Mouse (Mus musculus): ENCODE results near the gene Pln. TPM values are rescaled to one million over a fixed set of nuclear protein-coding genes. Genes with fewer than 3 reads are reported as not detected.

Gene Pln
- polyA plus RNA-seq (2014; fragmentation: Nextera tagmentation; extraction: Ambion mirVana): 542 and 553 TPM in 2 replicates

DNA sequence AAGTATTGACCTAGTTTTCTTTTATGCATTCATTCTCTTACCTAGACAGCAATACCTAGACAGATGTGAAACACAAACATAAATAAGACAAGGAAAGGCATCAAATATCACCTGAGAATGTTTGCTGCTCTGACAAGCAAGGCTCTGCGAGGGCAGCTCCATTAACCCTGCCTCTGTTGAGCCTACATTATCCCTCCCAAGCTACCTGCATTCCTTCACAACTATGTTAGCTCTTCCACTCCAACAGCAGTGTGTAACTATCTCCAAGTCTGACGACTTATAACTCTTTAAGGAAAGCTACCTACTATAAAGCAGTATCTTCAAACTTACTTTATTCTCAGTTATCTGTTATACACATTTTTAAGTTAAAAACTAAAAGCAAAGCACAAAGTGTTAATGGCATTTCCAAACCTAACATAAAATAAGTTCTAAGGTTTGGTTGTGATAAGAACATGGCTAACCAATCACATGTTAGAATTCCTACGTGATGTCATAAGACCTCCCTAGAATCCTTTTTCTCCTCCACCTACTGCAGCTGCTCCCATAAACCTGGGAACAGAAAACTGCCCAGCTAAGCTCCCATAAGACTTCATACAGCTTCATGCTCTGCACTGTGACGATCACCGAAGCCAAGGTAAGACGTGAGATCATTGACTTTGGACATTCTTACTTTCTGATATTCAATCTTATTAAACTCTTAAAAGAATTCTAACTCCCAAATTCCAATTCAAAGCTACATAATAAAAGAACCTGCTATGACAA lies at the start of gene Pln:
Gene Pln, plus strand, starts transcription at position 506 of the 762 bp plus-strand sequence.
- Histone ChIP-seq H3K4me2 (peak within 1 kb of the TSS; percentile 54), H3K36me3 (ENCODE audit: control insufficient read depth, insufficient read depth, low read length) (no peaks in the 10 kb centered on the region), H3K4me3 (ENCODE audit: low read depth, low read length) (peak within 1 kb of the TSS; percentile 48), H3K27ac (ENCODE audit: low read depth, low read length) (peak within 1 kb of the TSS; percentile 85), H3K9ac (ENCODE audit: low read depth, low read length) (peak within 1 kb of the TSS; percentile 74), H3K9me3 (replicated peaks; ENCODE audit: control insufficient read depth, low read length) (no peaks in the 10 kb centered on the region), H3K27me3 (ENCODE audit: control insufficient read depth, insufficient read depth, low read length) (no peaks in the 10 kb centered on the region), H3K4me1 (ENCODE audit: control insufficient read depth, insufficient read depth, low read length) (peaks cover 17% of the 10 kb centered on the region; the same call in 1 of the 2 replicates)
- ATAC-seq (replicated peaks; ENCODE audit: insufficient number of reproducible peaks, low FRiP score, low TSS enrichment): peak; percentile 65; the same call in 1 of the 2 replicates
- WGBS (ENCODE audit: insufficient replicate concordance): 45% methylated on average over 6 of the region's 6 CpGs

DNA sequence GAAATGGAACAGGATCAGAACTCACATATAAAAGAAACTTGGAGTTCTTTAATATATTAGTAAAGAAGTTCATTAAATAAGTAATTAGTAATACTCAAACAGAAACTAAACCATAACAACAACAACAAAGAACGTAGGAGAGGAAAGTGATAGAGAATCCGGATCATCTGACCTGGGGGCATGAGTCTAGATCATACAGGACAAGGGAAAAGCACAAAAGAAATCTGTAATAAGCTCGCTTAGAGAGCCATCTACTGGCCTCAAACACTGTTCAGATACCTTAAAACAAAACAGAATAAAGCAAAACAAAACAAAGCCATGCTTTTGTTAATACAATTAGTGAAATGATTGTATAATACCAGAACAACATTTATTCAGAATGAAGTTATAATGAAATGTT lies 31.6 kb upstream of the Pln start:
- 48% methylated on average over 3 of the region's 3 CpGs for WGBS (ENCODE audit: insufficient replicate concordance)
- Histone ChIP-seq H3K9me3 (replicated peaks; ENCODE audit: control insufficient read depth, low read length) (no peaks in the 10 kb centered on the region), H3K4me2 (no peak overlapping the region), H3K36me3 (ENCODE audit: control insufficient read depth, insufficient read depth, low read length) (no peaks in the 10 kb centered on the region; the same call in 1 of the 2 replicates), H3K27ac (ENCODE audit: low read depth, low read length) (no peak overlapping the region), H3K27me3 (ENCODE audit: control insufficient read depth, insufficient read depth, low read length) (no peaks in the 10 kb centered on the region), H3K4me3 (ENCODE audit: low read depth, low read length) (no peak overlapping the region), H3K4me1 (ENCODE audit: control insufficient read depth, insufficient read depth, low read length) (no peaks in the 10 kb centered on the region), H3K9ac (ENCODE audit: low read depth, low read length) (no peak overlapping the region)
- ATAC-seq (replicated peaks; ENCODE audit: insufficient number of reproducible peaks, low FRiP score, low TSS enrichment): no peak

DNA sequence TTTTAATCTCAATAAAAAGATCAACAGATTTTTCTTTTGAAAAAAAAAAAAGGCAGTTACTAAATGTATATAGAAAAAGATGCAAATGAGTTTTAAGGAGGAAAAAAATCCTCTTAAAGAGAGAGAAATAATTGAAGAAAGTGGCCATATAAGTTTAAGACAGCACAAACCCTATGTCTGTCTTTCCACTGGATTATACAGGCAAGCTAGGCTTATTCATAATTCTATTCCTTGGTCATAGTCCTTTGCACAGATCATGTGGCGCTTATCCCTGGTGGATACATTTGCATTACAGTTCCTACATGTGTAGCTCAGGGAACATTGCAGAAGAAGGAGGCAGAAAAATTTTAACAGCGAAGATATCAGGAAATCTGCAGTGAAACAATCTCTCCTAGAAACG lies 30.8 kb upstream of the Pln start:
- no peak overlapping the region for H3K27ac ChIP-seq (ENCODE audit: low read depth, low read length)
- no peak overlapping the region for H3K9ac ChIP-seq (ENCODE audit: low read depth, low read length)
- H3K4me2 ChIP-seq: no peak overlapping the region
- no peaks in the 10 kb centered on the region for H3K27me3 ChIP-seq (ENCODE audit: control insufficient read depth, insufficient read depth, low read length)
- H3K4me3 ChIP-seq (ENCODE audit: low read depth, low read length): no peak overlapping the region
- WGBS (ENCODE audit: insufficient replicate concordance): 86% methylated on average over 3 of the region's 3 CpGs
- H3K36me3 ChIP-seq (ENCODE audit: control insufficient read depth, insufficient read depth, low read length): no peaks in the 10 kb centered on the region
- H3K4me1 ChIP-seq (ENCODE audit: control insufficient read depth, insufficient read depth, low read length): no peaks in the 10 kb centered on the region
- H3K9me3 ChIP-seq (replicated peaks; ENCODE audit: control insufficient read depth, low read length): no peaks in the 10 kb centered on the region
- no peak for ATAC-seq (replicated peaks; ENCODE audit: insufficient number of reproducible peaks, low FRiP score, low TSS enrichment)

- no peaks in the 10 kb centered on the region for H3K9me3 ChIP-seq (replicated peaks; ENCODE audit: control insufficient read depth, low read length)
- H3K4me1 ChIP-seq (ENCODE audit: control insufficient read depth, insufficient read depth, low read length): peaks cover 2% of the 10 kb centered on the region; the same call in 1 of the 2 replicates
- no peaks in the 10 kb centered on the region for H3K36me3 ChIP-seq (ENCODE audit: control insufficient read depth, insufficient read depth, low read length)
- no peak overlapping the region for H3K27ac ChIP-seq (ENCODE audit: low read depth, low read length)
- ATAC-seq (replicated peaks; ENCODE audit: insufficient number of reproducible peaks, low FRiP score, low TSS enrichment): no peak
- H3K9ac ChIP-seq (ENCODE audit: low read depth, low read length): no peak overlapping the region
- H3K4me3 ChIP-seq (ENCODE audit: low read depth, low read length): no peak overlapping the region
- no peaks in the 10 kb centered on the region for H3K27me3 ChIP-seq (ENCODE audit: control insufficient read depth, insufficient read depth, low read length)
- H3K4me2 ChIP-seq: no peak overlapping the region
These were observed 14.1 kb upstream of the Pln start for GRCm38 (mm10) chr10:53323367-53323766.

DNA sequence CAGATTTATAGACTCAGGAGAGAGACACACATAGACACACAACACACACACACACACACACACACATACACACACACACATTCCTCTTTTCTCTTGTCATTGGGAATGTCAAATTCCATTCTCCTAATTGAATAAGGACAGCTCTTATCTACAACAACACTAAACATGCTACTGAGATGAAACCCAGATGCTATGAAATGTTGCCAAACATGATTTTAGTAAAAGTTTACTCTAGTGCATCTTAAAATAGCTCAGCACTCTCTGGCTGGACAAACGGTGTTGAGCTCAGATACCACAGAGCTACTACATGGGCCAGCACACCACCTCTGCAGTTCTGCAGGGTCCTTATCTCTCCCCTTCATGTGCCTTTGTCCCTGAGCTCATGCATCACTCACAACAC lies 12.8 kb upstream of the Pln start:
- Histone ChIP-seq H3K27ac (ENCODE audit: low read depth, low read length) (peak overlapping the region; percentile 50), H3K27me3 (ENCODE audit: control insufficient read depth, insufficient read depth, low read length) (no peaks in the 10 kb centered on the region), H3K4me3 (ENCODE audit: low read depth, low read length) (no peak overlapping the region), H3K9ac (ENCODE audit: low read depth, low read length) (no peak overlapping the region), H3K4me1 (ENCODE audit: control insufficient read depth, insufficient read depth, low read length) (peaks cover 10% of the 10 kb centered on the region), H3K36me3 (ENCODE audit: control insufficient read depth, insufficient read depth, low read length) (no peaks in the 10 kb centered on the region), H3K4me2 (peak overlapping the region; percentile 19; the same call in 1 of the 2 replicates), H3K9me3 (replicated peaks; ENCODE audit: control insufficient read depth, low read length) (no peaks in the 10 kb centered on the region)
- WGBS (ENCODE audit: insufficient replicate concordance): 6% methylated on average over 1 of the region's 1 CpGs
- peak; percentile 81 for ATAC-seq (replicated peaks; ENCODE audit: insufficient number of reproducible peaks, low FRiP score, low TSS enrichment)

- H3K4me1 ChIP-seq (ENCODE audit: control insufficient read depth, insufficient read depth, low read length): peaks cover 13% of the 10 kb centered on the region
- no peak for ATAC-seq (replicated peaks; ENCODE audit: insufficient number of reproducible peaks, low FRiP score, low TSS enrichment)
- no peak overlapping the region for H3K4me2 ChIP-seq
- peak overlapping the region; percentile 15; the same call in 1 of the 2 replicates for H3K27ac ChIP-seq (ENCODE audit: low read depth, low read length)
- H3K9ac ChIP-seq (ENCODE audit: low read depth, low read length): no peak overlapping the region
- no peaks in the 10 kb centered on the region for H3K9me3 ChIP-seq (replicated peaks; ENCODE audit: control insufficient read depth, low read length)
- no peak overlapping the region for H3K4me3 ChIP-seq (ENCODE audit: low read depth, low read length)
- no peaks in the 10 kb centered on the region for H3K27me3 ChIP-seq (ENCODE audit: control insufficient read depth, insufficient read depth, low read length)
- H3K36me3 ChIP-seq (ENCODE audit: control insufficient read depth, insufficient read depth, low read length): no peaks in the 10 kb centered on the region
These were observed 11.1 kb upstream of the Pln start for GRCm38 (mm10) chr10:53326367-53326766.

- Histone ChIP-seq H3K27ac (ENCODE audit: low read depth, low read length) (peak overlapping the region; percentile 68), H3K4me1 (ENCODE audit: control insufficient read depth, insufficient read depth, low read length) (peaks cover 26% of the 10 kb centered on the region)
- no peak for ATAC-seq (replicated peaks; ENCODE audit: insufficient number of reproducible peaks, low FRiP score, low TSS enrichment)
These were observed 8.2 kb upstream of the Pln start for GRCm38 (mm10) chr10:53329257-53329656.

DNA sequence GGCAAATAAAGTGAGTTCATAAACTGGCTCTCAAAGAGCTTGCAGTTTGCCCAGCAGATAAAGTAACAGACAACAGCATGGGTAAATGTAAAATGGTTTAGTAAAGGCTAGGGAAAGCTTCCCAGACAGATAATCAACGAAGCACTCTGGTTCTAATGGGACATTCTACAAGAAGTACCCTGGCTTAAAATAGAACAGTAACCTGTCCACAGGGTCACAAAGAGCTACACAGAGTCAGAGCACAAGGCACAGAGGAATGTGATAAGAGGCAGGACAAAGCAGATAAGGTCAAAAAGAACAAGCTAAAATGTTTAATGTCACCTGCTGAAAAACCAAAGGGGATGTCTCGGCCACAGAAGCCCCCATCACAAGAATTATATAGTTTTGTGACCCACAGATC lies 4.7 kb upstream of the Pln start:
- no peak overlapping the region for H3K9ac ChIP-seq (ENCODE audit: low read depth, low read length)
- no peak overlapping the region for H3K4me3 ChIP-seq (ENCODE audit: low read depth, low read length)
- H3K27me3 ChIP-seq (ENCODE audit: control insufficient read depth, insufficient read depth, low read length): no peaks in the 10 kb centered on the region
- no peaks in the 10 kb centered on the region for H3K9me3 ChIP-seq (replicated peaks; ENCODE audit: control insufficient read depth, low read length)
- ATAC-seq (replicated peaks; ENCODE audit: insufficient number of reproducible peaks, low FRiP score, low TSS enrichment): no peak
- WGBS (ENCODE audit: insufficient replicate concordance): 31% methylated on average over 2 of the region's 2 CpGs
- H3K36me3 ChIP-seq (ENCODE audit: control insufficient read depth, insufficient read depth, low read length): no peaks in the 10 kb centered on the region
- peaks cover 31% of the 10 kb centered on the region for H3K4me1 ChIP-seq (ENCODE audit: control insufficient read depth, insufficient read depth, low read length)
- H3K27ac ChIP-seq (ENCODE audit: low read depth, low read length): peak overlapping the region; percentile 60
- H3K4me2 ChIP-seq: peak overlapping the region; percentile 36

More at GRCm38 (mm10) chr10:53329257-53329656, 8.2 kb upstream of the Pln start:
- Histone ChIP-seq H3K36me3 (ENCODE audit: control insufficient read depth, insufficient read depth, low read length) (no peaks in the 10 kb centered on the region), H3K9me3 (replicated peaks; ENCODE audit: control insufficient read depth, low read length) (no peaks in the 10 kb centered on the region), H3K4me2 (peak overlapping the region; percentile 11; the same call in 1 of the 2 replicates), H3K9ac (ENCODE audit: low read depth, low read length) (no peak overlapping the region), H3K27me3 (ENCODE audit: control insufficient read depth, insufficient read depth, low read length) (no peaks in the 10 kb centered on the region), H3K4me3 (ENCODE audit: low read depth, low read length) (no peak overlapping the region)
- 33% methylated on average over 3 of the region's 3 CpGs for WGBS (ENCODE audit: insufficient replicate concordance)

DNA sequence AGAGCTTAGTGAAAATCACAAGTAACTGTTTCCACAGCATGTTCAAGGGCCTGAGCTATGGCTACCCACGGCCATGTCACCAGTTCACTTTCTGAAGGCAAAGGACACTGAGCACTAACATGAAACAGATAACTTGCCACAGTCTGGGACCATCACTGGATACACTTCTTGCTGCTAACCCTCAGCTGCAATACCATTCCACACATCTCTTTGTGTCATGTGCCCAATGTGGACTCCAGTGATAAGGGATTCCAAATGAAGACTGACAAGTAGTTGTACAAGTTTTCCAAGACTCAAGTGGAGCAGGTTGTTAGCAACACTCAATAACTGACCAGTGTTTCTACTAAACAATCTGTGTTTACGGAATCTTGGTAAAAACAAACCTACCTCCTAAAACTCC lies 2.2 kb upstream of the Pln start:
- peak overlapping the region; percentile 91 for H3K27ac ChIP-seq (ENCODE audit: low read depth, low read length)
- H3K4me1 ChIP-seq (ENCODE audit: control insufficient read depth, insufficient read depth, low read length): peaks cover 22% of the 10 kb centered on the region
- peak overlapping the region; percentile 27 for H3K4me2 ChIP-seq
- 40% methylated on average over 2 of the region's 2 CpGs for WGBS (ENCODE audit: insufficient replicate concordance)
- H3K4me3 ChIP-seq (ENCODE audit: low read depth, low read length): no peak overlapping the region
- H3K9ac ChIP-seq (ENCODE audit: low read depth, low read length): no peak overlapping the region
- no peaks in the 10 kb centered on the region for H3K27me3 ChIP-seq (ENCODE audit: control insufficient read depth, insufficient read depth, low read length)
- ATAC-seq (replicated peaks; ENCODE audit: insufficient number of reproducible peaks, low FRiP score, low TSS enrichment): no peak; the same call in 1 of the 2 replicates
- no peaks in the 10 kb centered on the region for H3K36me3 ChIP-seq (ENCODE audit: control insufficient read depth, insufficient read depth, low read length)
- no peaks in the 10 kb centered on the region for H3K9me3 ChIP-seq (replicated peaks; ENCODE audit: control insufficient read depth, low read length)

All from heart, embryonic 11.5 days (tissue).